Mouse (Mus musculus) spleen, adult 2 months (tissue): ENCODE measurements around the gene Rfc5.

Experiments
- CTCF ChIP-seq: fragments of 200-500 bp; IDR thresholded peaks from 2 replicates; pipeline ENCODE4 v1.5.1; 2011; ENCODE audit warnings: mild to moderate bottlenecking, inconsistent platforms; ENCODE audit not compliant: insufficient read depth, insufficient read length, insufficient replicate concordance; ENCODE audit errors: extremely low read depth
- POLR2A ChIP-seq: fragments of 200-500 bp; IDR thresholded peaks from 2 replicates; pipeline ENCODE4 v1.6.1; 2011; ENCODE audit warnings: low read depth, low read length, inconsistent platforms

DNA sequence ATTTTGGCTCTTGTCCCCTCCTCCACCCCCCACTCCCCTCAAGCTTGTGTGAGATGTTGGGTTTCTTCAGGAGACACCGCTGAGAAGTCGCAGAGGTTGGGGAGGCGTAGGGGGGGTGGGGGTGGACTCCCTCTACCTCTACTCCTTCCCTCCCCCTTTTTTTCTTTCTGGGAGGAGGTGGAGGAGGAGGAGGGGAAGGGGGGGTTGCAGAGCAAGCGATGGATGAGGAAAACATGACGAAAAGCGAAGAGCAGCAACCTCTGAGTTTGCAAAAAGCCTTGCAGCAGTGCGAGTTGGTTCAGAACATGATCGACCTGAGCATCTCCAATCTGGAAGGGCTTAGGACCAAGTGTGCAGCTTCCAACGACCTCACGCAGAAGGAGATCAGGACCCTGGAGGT, 25.8 kb upstream of the Rfc5 start:
- TF ChIP-seq POLR2A = no peak
- TF ChIP-seq CTCF = no peak
